Mouse (Mus musculus): ENCODE data around the gene Lipi. TPM values are rescaled to one million over a fixed set of nuclear protein-coding genes. Genes with fewer than 3 reads are reported as not detected.

The Lipi gene
- total RNA-seq (2021) = not detected
- long read RNA-seq, experiment 1 = 0 reads
- long read RNA-seq, experiment 2 = 0 reads

- no peak for DNase-seq
Observed at GRCm38 (mm10) chr16:75585961-75586360, at the start of gene Lipi. TSS of gene Lipi (minus strand) at chr16:75586061.

- no peak for DNase-seq
Observed at GRCm38 (mm10) chr16:75627862-75628261, 42.0 kb upstream of the Lipi start.

- DNase-seq = peak; percentile 2 to 32
Observed at GRCm38 (mm10) chr16:75617651-75618349, 31.9 kb upstream of the Lipi start.

DNA sequence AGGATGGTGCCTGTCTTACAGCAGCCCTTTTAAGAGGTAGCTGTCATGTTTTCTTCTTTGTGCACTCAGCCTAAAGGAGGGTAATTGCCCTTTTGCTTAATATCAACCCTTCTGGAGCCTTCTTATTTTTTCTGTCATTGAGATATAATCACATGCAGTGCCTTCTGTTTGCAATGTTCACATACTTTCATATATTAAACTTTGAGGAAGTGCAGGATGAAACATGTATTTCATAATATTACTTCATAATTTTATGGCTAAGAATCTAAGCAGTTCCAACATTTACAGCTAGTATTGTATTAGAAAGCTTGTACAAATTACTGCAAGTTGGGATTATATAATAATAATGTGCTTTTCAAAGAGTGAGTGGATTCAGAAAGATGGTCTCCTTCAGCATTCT, 26.7 kb upstream of the Lipi start:
- DNase-seq = no peak

GRCm38 (mm10) chr16:75606415-75606814, 20.6 kb upstream of the Lipi start:
- no peak for DNase-seq

- no peak for DNase-seq
Observed at GRCm38 (mm10) chr16:75593501-75594183, 7.8 kb upstream of the Lipi start.

GRCm38 (mm10) chr16:75592671-75593500, 7.0 kb upstream of the Lipi start, which contains the start of gene Rbm11:
TSS of gene Rbm11 (plus strand) at chr16:75592844.
- peak; percentile 85 to 92 for DNase-seq

- DNase-seq = no peak
Observed at GRCm38 (mm10) chr16:75586466-75586865, 605 bp upstream of the Lipi start.

- no peak for DNase-seq
Observed at GRCm38 (mm10) chr16:75582279-75582678, 3.6 kb downstream of the Lipi start.

DNA sequence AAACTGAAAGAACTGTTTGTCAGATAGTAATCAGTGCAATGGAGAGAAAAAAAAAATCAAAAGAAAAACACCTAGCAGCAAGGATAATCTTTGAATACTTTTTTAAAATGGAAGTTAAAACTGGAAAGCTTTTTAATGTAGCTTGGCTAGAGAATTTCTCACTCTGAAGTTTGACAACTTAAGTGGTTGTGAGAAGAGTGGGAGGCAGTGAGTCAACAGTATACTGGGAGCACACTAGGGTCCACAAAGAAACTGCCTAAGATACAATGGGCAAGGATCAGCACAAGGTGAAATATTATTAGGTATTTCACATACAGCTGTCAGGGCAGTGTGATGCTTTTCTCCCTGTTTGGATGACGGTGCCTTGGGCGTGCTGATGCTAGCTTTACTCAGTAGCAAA, 23.0 kb downstream of the Lipi start:
- no peak for DNase-seq

DNA sequence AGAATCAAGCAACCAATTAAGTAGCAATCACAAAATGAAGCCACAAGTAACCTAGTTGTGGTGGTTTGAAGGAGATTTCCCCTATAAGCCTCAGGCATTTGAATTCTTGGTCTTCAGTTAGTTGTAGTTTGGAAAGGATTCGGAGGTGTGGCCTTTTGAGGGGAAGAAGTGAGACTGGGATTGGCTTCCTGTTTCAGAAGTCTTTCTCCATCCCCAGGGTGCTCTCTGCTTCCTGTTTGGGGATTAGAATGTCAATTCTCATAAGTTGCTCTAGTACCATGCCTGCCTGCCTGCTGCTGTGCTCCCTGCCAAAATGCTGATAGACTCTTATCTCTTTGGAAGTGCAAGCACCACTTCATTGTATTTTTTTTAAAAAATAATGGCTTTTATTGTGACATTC, 40.6 kb downstream of the Lipi start:
- no peak for DNase-seq

DNA sequence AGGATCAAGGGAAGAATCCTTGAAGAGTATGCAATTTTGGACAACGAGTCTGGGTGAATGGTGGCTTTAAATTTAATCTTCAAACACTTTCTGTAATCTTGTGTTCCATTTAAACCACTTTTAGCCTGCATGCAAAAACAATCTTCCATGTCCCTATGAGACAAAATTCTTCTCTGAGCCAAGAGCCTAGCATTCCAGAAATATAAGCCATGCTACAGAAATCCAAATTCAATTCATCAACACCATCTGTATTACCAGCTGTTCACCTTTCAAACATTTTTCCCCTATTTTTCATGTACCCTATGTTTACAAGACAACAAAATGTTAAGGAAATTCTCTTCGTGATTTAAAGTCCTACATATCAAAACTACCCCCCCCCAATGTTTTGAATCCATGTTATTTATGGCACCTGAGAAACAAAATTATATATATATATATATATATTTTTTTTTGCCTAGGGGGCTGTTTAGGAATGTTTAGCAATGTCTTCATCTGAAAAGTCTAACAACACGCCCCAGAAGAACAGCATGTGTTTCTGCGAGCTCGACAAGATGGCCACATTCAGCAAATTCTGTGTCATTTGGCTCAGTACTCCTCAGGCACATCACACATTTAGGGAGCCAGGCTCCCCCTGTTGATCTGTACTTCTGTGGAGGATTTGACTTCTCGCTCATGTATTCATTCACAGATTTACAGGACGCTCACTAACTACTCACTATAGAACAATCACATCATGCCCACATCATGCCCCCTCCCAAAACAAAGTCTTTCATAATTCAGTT, 47.9 kb downstream of the Lipi start:
- DNase-seq = no peak

DNA sequence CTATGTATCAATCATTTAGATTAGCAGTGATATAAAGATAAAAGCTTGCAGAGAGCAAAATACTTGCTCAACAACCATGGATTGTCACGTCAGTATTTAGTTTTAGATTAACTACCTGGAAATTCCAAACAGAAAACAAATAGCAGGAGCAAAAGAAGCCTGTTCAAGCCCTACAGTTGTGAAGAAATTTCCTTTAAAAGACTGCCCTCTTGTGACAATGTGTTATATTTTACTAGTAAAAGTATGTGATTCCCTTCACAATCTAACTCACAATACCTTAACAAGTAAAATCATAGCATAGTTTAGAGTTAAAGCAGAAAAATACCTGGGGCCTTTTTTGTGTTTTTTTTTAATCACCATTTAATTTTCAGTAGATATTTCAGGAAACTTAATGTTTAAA, 54.2 kb downstream of the Lipi start:
- no peak for DNase-seq

- DNase-seq = no peak
Observed at GRCm38 (mm10) chr16:75496568-75496967, 89.3 kb downstream of the Lipi start.

Other genes with a start within 250 kb of the Lipi start
- gene Rbm11, start 6.8 kb upstream of the Lipi start, total RNA-seq (2021) = under 1 TPM; 0.79 to 0.99 TPM
- 10 to 100 TPM; 48.9 to 55.1 TPM for gene Hspa13, start 181.0 kb upstream of the Lipi start, total RNA-seq (2021)